Mouse (Mus musculus) liver, adult 2 months (tissue): Measurements from ENCODE around the gene Samd9l. TPM values are rescaled to one million over a fixed set of nuclear protein-coding genes. Genes with fewer than 3 reads are reported as not detected.
"Not testable (repeated sequence)": the region's sequence is repeated elsewhere in the genome, so short reads cannot be mapped to it uniquely, and the experiment has no call there.

Experiments used
- DNase-seq: peaks from one replicate; pipeline ENCODE4 v3.0.0-alpha.2; 2011; ENCODE audit warnings: low read depth, low spot score; ENCODE audit errors: extremely low read depth
- H3K27ac ChIP-seq: fragments of 200-500 bp; replicated peaks from 2 replicates; pipeline ENCODE4 v1.5.1; 2012; ENCODE audit warnings: low read depth, mild to moderate bottlenecking, control low read depth, inconsistent platforms, low read length; ENCODE audit not compliant: insufficient read depth
- H3K27me3 ChIP-seq: fragments of 200-500 bp; 2 replicates; pipeline ENCODE4 v1.6.1; 2012; ENCODE audit warnings: mild to moderate bottlenecking, moderate library complexity, low read length, inconsistent platforms; ENCODE audit not compliant: control insufficient read depth, insufficient read depth
- H3K36me3 ChIP-seq: fragments of 200-500 bp; 2 replicates; pipeline ENCODE4 v1.6.1; 2012; ENCODE audit warnings: low read length, inconsistent platforms; ENCODE audit not compliant: control insufficient read depth, insufficient read depth
- H3K4me1 ChIP-seq: fragments of 200-500 bp; 2 replicates; pipeline ENCODE4 v1.6.1; 2011; ENCODE audit warnings: low read length; ENCODE audit not compliant: control insufficient read depth, insufficient read depth
- H3K4me3 ChIP-seq: fragments of 200-500 bp; 2 replicates; pipeline ENCODE4 v1.5.1; 2011; ENCODE audit warnings: low read depth, mild to moderate bottlenecking, control low read depth, low read length, moderate library complexity; ENCODE audit not compliant: insufficient read depth
- H3K79me2 ChIP-seq: fragments of 200-500 bp; 2 replicates; pipeline ENCODE4 v1.6.1; 2012; ENCODE audit warnings: inconsistent platforms, mild to moderate bottlenecking, low read length, moderate library complexity; ENCODE audit not compliant: control insufficient read depth, insufficient read depth
- H3K9ac ChIP-seq: fragments of 200-500 bp; 2 replicates; pipeline ENCODE4 v1.6.1; 2012; ENCODE audit warnings: low read depth, mild to moderate bottlenecking, control low read depth, inconsistent platforms, low read length
- CTCF ChIP-seq: fragments of 200-500 bp; IDR thresholded peaks from 2 replicates; pipeline ENCODE4 v1.5.1; 2011; ENCODE audit warnings: low read depth, low read length, control low read depth
- POLR2A ChIP-seq: fragments of 200-500 bp; IDR thresholded peaks from 2 replicates; pipeline ENCODE4 v1.6.1; 2011; ENCODE audit warnings: low read length, control low read depth; ENCODE audit not compliant: insufficient read depth; ENCODE audit errors: extremely low read depth
- WGBS: fragments of 180-500 bp; shearing (Covaris S2); methylation state at CpG from one replicate; pipeline ENCODE4 v1.1.7; 2018; 5-methylcytosine and 5-hydroxymethylcytosine counted together
- polyA plus RNA-seq: library from polyadenylated mRNA; depleted of rRNA; stranded (reverse); fragments of >200 nt; gene quantifications from 2 replicates; pipeline ENCODE4 v1.2.3, GENCODE M21; 2012; rRNA removed
- total RNA-seq: library from RNA; depleted of rRNA; stranded (reverse); fragments of >200 nt; gene quantifications from 2 replicates; pipeline ENCODE4 v1.2.3, GENCODE M21; 2014; rRNA removed

Samd9l gene
- total RNA-seq (14.6 and 24.8 TPM in 2 replicates), polyA plus RNA-seq (0.78 and 0.83 TPM in 2 replicates)

- H3K36me3 ChIP-seq, H3K27me3 ChIP-seq, H3K4me1 ChIP-seq, H3K79me2 ChIP-seq: not testable (repeated sequence)
- WGBS = 15% methylated on average over 4 of the region's 4 CpGs
- 0 out of 2 replicates have a peak, but pooled peaks have one; percentile 14 for TF ChIP-seq CTCF
- DNase-seq = peak; percentile 81
- Histone ChIP-seq H3K4me3 (peak within 1 kb of the TSS; percentile 48), H3K9ac (peak within 1 kb of the TSS; percentile 56; the same call in 1 of the 2 replicates), H3K27ac (0 out of 2 replicates have a peak within 1 kb of the TSS, but pooled peaks have one; percentile 24)
Observed at GRCm38 (mm10) chr6:3399340-3400068, at the start of gene Samd9l. TSS of gene Samd9l (minus strand) at chr6:3399572.

- peak; percentile 60 for DNase-seq
- H3K27me3 ChIP-seq = no peaks in the 10 kb centered on the region
- no peaks in the 10 kb centered on the region for H3K36me3 ChIP-seq
- H3K79me2 ChIP-seq = no peaks in the 10 kb centered on the region
- no peak overlapping the region for H3K4me3 ChIP-seq
- H3K27ac ChIP-seq = no peak overlapping the region
- TF ChIP-seq POLR2A (no peak), CTCF (peak; percentile 85)
- no peak overlapping the region for H3K9ac ChIP-seq
- WGBS = 1% methylated on average over 5 of the region's 5 CpGs
- no peaks in the 10 kb centered on the region for H3K4me1 ChIP-seq
Observed at GRCm38 (mm10) chr6:3447404-3447803, 48.0 kb upstream of the Samd9l start.

GRCm38 (mm10) chr6:3443905-3444304 is 44.5 kb upstream of the Samd9l start:
- H3K27me3 ChIP-seq = no peaks in the 10 kb centered on the region
- no peak overlapping the region for H3K9ac ChIP-seq
- H3K36me3 ChIP-seq = no peaks in the 10 kb centered on the region
- WGBS = 18% methylated on average over 1 of the region's 1 CpGs
- DNase-seq = no peak
- H3K79me2 ChIP-seq = no peaks in the 10 kb centered on the region
- no peak overlapping the region for H3K27ac ChIP-seq
- TF ChIP-seq CTCF (no peak), POLR2A (no peak)
- H3K4me1 ChIP-seq = no peaks in the 10 kb centered on the region
- H3K4me3 ChIP-seq = no peak overlapping the region

DNA sequence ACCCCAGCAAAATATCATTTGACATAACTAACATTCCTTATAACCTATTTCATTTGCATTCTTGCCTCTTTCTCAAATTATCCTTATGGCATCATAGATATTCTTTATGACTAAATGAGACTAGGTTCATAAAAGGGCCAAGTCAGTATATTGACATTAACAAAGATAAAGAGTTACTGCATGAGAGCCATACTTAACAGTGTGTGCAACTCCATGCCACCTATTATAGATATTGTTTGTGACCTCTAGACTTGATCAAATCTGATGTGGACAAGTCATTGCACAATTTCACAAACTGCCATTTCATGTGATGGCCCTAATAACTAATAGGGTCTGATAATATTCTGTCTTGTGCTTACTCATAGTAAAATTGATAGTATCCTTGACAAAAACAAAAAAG is 36.7 kb upstream of the Samd9l start:
- no peak for TF ChIP-seq CTCF
- no peak for TF ChIP-seq POLR2A
- Histone ChIP-seq H3K27ac (no peak overlapping the region), H3K9ac (no peak overlapping the region), H3K27me3 (no peaks in the 10 kb centered on the region), H3K4me3 (no peak overlapping the region), H3K4me1 (no peaks in the 10 kb centered on the region), H3K36me3 (no peaks in the 10 kb centered on the region), H3K79me2 (no peaks in the 10 kb centered on the region)
- no peak for DNase-seq

DNA sequence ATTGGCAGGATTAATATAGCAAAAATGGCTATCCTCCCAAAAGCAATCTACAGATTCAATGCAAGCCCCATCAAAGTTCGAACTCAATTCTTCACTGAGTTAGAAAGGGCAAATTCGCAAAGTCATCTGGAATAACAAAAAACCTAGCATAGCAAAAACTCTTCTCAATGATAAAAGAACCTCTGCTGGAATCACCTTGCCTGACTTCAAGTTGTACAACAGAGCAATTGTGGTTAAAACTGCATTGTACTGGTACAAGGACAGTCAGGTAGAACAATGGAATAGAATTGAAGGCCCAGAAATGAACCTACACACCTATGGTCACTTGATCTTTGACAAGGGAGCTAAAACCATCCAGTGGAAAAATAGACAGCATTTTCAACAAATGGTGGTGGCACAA is 31.6 kb upstream of the Samd9l start:
- H3K36me3 ChIP-seq, H3K4me1 ChIP-seq, H3K27ac ChIP-seq, H3K4me3 ChIP-seq, H3K9ac ChIP-seq, H3K27me3 ChIP-seq, H3K79me2 ChIP-seq, DNase-seq: not testable (repeated sequence)
- WGBS = 88% methylated on average over 2 of the region's 2 CpGs

DNA sequence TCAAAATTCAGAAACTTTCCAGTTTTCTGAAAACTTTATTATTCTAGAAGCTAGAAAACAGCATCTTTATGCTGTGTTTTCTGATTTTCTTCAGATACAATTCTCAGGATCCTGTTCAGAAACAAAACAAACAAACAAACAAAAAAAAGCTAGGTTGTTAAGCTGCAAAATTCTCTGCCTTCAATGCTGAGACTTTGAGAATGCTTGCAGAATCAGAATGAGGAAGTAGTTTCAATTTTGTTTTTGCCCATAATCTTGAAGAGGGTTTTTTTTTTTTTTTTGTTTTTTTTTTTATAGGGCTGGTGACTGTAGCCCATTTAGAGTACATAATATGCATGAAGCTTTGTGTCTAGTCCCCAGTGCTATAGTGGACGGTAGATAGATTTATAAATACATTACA is 27.7 kb upstream of the Samd9l start:
- H3K4me3 ChIP-seq = no peak overlapping the region
- no peak overlapping the region for H3K27ac ChIP-seq
- H3K9ac ChIP-seq = no peak overlapping the region
- no peaks in the 10 kb centered on the region for H3K27me3 ChIP-seq
- H3K36me3 ChIP-seq = no peaks in the 10 kb centered on the region
- H3K79me2 ChIP-seq = no peaks in the 10 kb centered on the region
- 76% methylated on average over 1 of the region's 1 CpGs for WGBS
- DNase-seq = peak; percentile 4
- TF ChIP-seq CTCF (no peak), POLR2A (no peak)
- no peaks in the 10 kb centered on the region for H3K4me1 ChIP-seq

GRCm38 (mm10) chr6:3425333-3425732 is 26.0 kb upstream of the Samd9l start:
- not testable (repeated sequence) for H3K4me1 ChIP-seq, H3K9ac ChIP-seq, H3K36me3 ChIP-seq, H3K79me2 ChIP-seq, DNase-seq, H3K27ac ChIP-seq, H3K27me3 ChIP-seq, H3K4me3 ChIP-seq

DNA sequence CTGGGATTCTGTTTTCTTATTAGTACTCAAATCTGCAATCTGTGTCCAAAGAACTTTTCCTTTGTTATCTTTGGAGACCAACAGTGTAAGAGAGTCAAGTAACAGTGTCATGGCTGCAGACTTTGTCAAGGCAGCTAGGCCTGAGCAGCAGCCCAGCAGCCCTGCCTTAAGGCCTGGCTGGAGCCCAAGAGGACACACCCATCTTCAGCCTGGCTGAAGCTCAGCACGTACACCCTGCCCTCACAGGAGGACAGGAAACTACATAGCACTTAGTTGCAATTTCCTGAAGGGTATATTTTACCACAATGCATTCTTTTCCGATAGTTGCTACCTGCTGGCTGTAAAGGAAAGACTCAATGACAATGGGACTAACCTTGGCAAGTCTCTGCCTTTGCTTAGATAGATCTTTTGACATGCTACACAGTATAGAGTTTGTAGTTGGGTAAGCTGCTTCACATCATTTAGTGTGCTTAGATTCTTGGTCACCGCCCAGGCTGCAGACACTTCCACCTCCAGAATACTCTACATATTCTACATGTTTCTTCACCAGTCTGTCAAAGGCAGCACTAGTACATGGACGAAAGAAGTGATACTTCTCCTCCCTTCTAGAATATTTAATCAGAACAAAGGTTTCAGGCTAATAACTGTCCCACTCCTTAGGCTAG is 25.4 kb upstream of the Samd9l start:
- H3K27me3 ChIP-seq, H3K36me3 ChIP-seq, H3K27ac ChIP-seq, H3K4me1 ChIP-seq, H3K79me2 ChIP-seq, H3K9ac ChIP-seq, DNase-seq, H3K4me3 ChIP-seq: not testable (repeated sequence)
- 20% methylated on average over 1 of the region's 4 CpGs for WGBS
